Mouse (Mus musculus): Measurements from ENCODE around the gene Slc6a9. TPM values are rescaled to one million over a fixed set of nuclear protein-coding genes. Genes with fewer than 3 reads are reported as not detected.

The Slc6a9 gene
- total and polyA plus RNA-seq, 2 experiments = 11.0 to 51.0 TPM

DNA sequence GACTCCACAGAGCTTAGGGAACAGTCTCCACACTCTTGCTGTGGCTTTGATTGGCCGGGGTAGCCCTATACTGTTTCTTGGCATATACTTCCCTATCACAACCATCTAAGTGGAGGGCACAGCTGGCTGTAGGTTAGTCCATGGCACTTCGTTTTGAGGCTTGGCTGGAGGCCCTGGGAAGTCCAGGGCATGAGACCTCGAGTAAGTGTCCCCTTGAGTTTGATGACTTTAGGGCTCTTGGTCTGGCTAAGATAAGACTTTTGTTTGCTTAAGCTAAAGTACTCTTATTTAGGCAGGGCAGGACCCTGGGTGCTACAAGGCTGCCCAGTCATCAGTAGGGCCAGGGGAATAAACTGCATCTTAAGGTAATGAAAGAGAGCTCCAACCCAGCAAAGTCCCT, 63.8 kb downstream of the Slc6a9 start:
- Histone ChIP-seq H3K36me3 (ENCODE audit: control insufficient read depth, insufficient read depth, low read length) (peaks cover 19% of the 10 kb centered on the region), H3K4me1 (ENCODE audit: control insufficient read depth, insufficient read depth, low read length) (no peaks in the 10 kb centered on the region), H3K4me3 (ENCODE audit: insufficient read depth, low read depth, low read length) (no peak overlapping the region), H3K27me3 (ENCODE audit: control insufficient read depth, insufficient read depth, low read length) (no peaks in the 10 kb centered on the region), H3K27ac (replicated peaks; ENCODE audit: insufficient read depth, low read depth, low read length) (no peak overlapping the region), H3K9ac (ENCODE audit: low read depth, low read length) (no peak overlapping the region), H3K79me2 (ENCODE audit: control insufficient read depth, insufficient read depth, low read length) (no peaks in the 10 kb centered on the region)
- TF ChIP-seq CTCF (IDR thresholded peaks at IDR 0.05; ENCODE audit: low read depth, low read length) = no peak
- no peak for TF ChIP-seq POLR2A (IDR thresholded peaks at IDR 0.05; ENCODE audit: extremely low read depth, insufficient read depth, low read length)
- 62% methylated on average over 3 of the region's 3 CpGs for WGBS
- no peak for DNase-seq (ENCODE audit: extremely low read depth, low read depth, low spot score)

DNA sequence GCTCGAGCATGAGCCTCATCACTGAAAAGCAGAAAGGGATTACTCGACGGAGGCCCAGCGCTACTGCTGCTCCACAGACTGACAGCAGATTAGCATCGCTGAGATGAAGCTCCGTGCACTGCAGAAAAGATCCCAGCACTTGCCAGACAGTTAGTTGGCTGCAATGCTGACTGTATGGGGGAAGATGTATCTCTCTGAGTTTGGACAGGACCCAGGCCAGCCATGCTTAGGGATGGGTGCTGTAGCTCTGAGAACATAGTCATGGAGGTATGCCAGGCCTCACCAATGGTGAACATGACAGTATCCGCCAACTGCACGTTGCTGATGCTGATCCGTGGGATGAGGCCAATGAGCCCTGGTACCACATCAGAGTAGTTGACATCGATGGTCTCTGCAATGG, 69.8 kb downstream of the Slc6a9 start:
- Histone ChIP-seq H3K9ac (ENCODE audit: low read depth, low read length) (no peak overlapping the region), H3K27ac (replicated peaks; ENCODE audit: insufficient read depth, low read depth, low read length) (no peak overlapping the region), H3K36me3 (ENCODE audit: control insufficient read depth, insufficient read depth, low read length) (peaks cover 19% of the 10 kb centered on the region), H3K27me3 (ENCODE audit: control insufficient read depth, insufficient read depth, low read length) (no peaks in the 10 kb centered on the region), H3K4me3 (ENCODE audit: insufficient read depth, low read depth, low read length) (no peak overlapping the region), H3K4me1 (ENCODE audit: control insufficient read depth, insufficient read depth, low read length) (no peaks in the 10 kb centered on the region), H3K79me2 (ENCODE audit: control insufficient read depth, insufficient read depth, low read length) (no peaks in the 10 kb centered on the region)
- 95% methylated on average over 10 of the region's 10 CpGs for WGBS
- TF ChIP-seq POLR2A (IDR thresholded peaks at IDR 0.05; ENCODE audit: extremely low read depth, insufficient read depth, low read length) (no peak), CTCF (IDR thresholded peaks at IDR 0.05; ENCODE audit: low read depth, low read length) (no peak)
- no peak for DNase-seq (ENCODE audit: extremely low read depth, low read depth, low spot score)

DNA sequence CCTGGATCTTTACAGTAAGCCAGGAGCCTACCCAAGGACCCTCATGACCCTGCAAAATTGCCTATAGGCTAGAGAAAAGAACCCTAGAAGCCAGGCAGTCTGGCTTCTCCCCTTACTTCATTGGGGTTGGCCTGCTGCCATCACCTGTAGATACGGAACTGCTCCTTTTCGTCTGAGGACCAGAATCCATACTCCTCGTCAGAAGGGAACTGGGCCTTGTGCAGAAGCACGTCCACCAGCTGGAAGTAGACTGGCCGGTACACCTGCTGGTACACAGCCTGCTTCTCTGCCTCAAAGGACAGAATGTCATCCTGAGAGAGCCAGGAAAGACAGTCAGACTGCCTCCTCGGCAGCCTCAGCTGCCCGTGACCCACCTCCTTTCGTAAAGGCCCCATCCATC, 70.5 kb downstream of the Slc6a9 start:
- Histone ChIP-seq H3K79me2 (ENCODE audit: control insufficient read depth, insufficient read depth, low read length) (no peaks in the 10 kb centered on the region), H3K27me3 (ENCODE audit: control insufficient read depth, insufficient read depth, low read length) (no peaks in the 10 kb centered on the region), H3K36me3 (ENCODE audit: control insufficient read depth, insufficient read depth, low read length) (peaks cover 16% of the 10 kb centered on the region), H3K4me3 (ENCODE audit: insufficient read depth, low read depth, low read length) (no peak overlapping the region), H3K27ac (replicated peaks; ENCODE audit: insufficient read depth, low read depth, low read length) (no peak overlapping the region), H3K9ac (ENCODE audit: low read depth, low read length) (no peak overlapping the region), H3K4me1 (ENCODE audit: control insufficient read depth, insufficient read depth, low read length) (no peaks in the 10 kb centered on the region)
- 94% methylated on average over 8 of the region's 8 CpGs for WGBS
- no peak for DNase-seq (ENCODE audit: extremely low read depth, low read depth, low spot score)
- TF ChIP-seq CTCF (IDR thresholded peaks at IDR 0.05; ENCODE audit: low read depth, low read length) = no peak

DNA sequence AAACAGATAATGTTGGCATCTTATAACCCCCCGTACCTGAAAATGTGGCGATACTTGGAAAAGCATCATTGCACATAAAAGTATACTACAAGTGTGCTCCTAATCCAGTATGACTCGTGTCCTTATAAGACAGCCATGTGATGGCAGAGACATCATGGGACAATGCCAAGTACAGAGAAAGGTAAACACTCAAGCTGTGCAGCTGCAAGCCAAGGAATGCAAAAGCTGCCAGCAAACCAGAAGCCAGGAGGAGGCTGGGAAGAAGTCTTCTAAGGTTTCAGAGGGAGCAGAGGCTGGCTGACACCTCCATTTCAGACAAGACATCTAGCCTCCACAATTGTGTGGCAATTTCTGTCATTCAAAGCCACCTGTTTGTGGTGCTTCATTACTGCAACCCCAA, 71.9 kb downstream of the Slc6a9 start:
- no peaks in the 10 kb centered on the region for H3K4me1 ChIP-seq (ENCODE audit: control insufficient read depth, insufficient read depth, low read length)
- no peaks in the 10 kb centered on the region for H3K27me3 ChIP-seq (ENCODE audit: control insufficient read depth, insufficient read depth, low read length)
- no peaks in the 10 kb centered on the region for H3K79me2 ChIP-seq (ENCODE audit: control insufficient read depth, insufficient read depth, low read length)
- 76% methylated on average over 3 of the region's 3 CpGs for WGBS
- no peak overlapping the region for H3K27ac ChIP-seq (replicated peaks; ENCODE audit: insufficient read depth, low read depth, low read length)
- no peak for TF ChIP-seq CTCF (IDR thresholded peaks at IDR 0.05; ENCODE audit: low read depth, low read length)
- TF ChIP-seq POLR2A (IDR thresholded peaks at IDR 0.05; ENCODE audit: extremely low read depth, insufficient read depth, low read length) = no peak
- DNase-seq (ENCODE audit: extremely low read depth, low read depth, low spot score) = peak; percentile 46
- peaks cover 8% of the 10 kb centered on the region for H3K36me3 ChIP-seq (ENCODE audit: control insufficient read depth, insufficient read depth, low read length)
- no peak overlapping the region for H3K9ac ChIP-seq (ENCODE audit: low read depth, low read length)
- no peak overlapping the region for H3K4me3 ChIP-seq (ENCODE audit: insufficient read depth, low read depth, low read length)

DNA sequence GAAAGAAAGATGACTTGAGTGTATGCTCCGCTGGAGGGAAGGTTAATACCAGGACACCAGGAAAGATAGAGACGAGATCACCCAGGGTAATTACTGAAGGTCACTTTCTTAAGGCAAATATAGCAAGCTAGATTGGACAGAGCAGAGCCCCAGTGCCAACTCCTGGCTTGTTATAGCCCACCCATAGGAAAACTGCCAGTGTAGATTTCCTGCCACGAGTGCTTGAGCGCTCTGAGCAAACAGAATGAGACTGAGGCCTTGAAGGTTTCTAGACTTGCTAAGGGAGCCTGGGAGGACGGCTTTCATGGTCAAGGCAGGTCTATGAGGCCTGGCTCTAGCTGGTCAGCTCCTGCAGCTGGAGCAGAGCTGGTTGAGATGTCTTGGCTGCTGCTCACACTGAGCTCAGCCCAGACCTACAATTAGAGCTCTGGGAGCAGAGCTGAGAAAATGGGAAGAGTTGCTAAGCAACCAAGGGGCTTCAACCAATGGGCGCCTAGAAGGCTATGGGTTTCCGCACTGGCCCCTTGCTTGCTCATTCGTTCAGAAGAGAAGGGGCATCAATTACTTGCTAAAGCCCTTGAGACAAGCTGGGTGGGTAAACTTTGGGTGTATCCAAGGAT, 74.6 kb downstream of the Slc6a9 start:
- Histone ChIP-seq H3K4me3 (ENCODE audit: insufficient read depth, low read depth, low read length) (no peak overlapping the region), H3K27ac (replicated peaks; ENCODE audit: insufficient read depth, low read depth, low read length) (no peak overlapping the region), H3K9ac (ENCODE audit: low read depth, low read length) (no peak overlapping the region), H3K27me3 (ENCODE audit: control insufficient read depth, insufficient read depth, low read length) (no peaks in the 10 kb centered on the region), H3K36me3 (ENCODE audit: control insufficient read depth, insufficient read depth, low read length) (no peaks in the 10 kb centered on the region), H3K79me2 (ENCODE audit: control insufficient read depth, insufficient read depth, low read length) (peaks cover 3% of the 10 kb centered on the region; the same call in 1 of the 2 replicates), H3K4me1 (ENCODE audit: control insufficient read depth, insufficient read depth, low read length) (peaks cover 6% of the 10 kb centered on the region)
- DNase-seq (ENCODE audit: extremely low read depth, low read depth, low spot score) = no peak
- 82% methylated on average over 8 of the region's 8 CpGs for WGBS
- no peak for TF ChIP-seq POLR2A (IDR thresholded peaks at IDR 0.05; ENCODE audit: extremely low read depth, insufficient read depth, low read length)
- no peak for TF ChIP-seq CTCF (IDR thresholded peaks at IDR 0.05; ENCODE audit: low read depth, low read length)

DNA sequence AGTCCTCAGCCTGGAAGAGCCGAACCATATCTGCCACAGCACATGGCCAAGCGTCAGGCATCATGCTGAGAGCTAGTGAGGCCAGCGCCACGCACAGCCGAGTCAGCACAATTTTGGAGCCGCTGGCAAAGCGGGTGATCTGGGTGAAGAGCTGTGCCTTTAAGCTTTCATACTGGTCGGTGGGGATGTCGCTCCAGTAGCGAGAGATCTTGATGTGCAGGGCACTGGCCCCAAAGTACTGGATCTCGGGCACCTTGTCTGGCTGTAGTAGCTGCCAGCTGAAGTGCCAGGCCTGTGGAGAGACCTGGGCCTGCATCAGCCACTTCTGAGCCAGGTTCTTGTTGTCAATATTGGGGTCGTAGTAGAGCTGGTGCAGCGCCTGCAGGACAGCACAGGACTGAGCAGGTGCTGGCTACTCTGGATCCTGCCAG, 77.8 kb downstream of the Slc6a9 start:
- no peak for DNase-seq (ENCODE audit: extremely low read depth, low read depth, low spot score)

More for the DNA sequence above, 77.8 kb downstream of the Slc6a9 start:
- peaks cover 10% of the 10 kb centered on the region for H3K4me1 ChIP-seq (ENCODE audit: control insufficient read depth, insufficient read depth, low read length)
- H3K9ac ChIP-seq (ENCODE audit: low read depth, low read length) = no peak overlapping the region
- H3K27ac ChIP-seq (replicated peaks; ENCODE audit: insufficient read depth, low read depth, low read length) = no peak overlapping the region
- H3K36me3 ChIP-seq (ENCODE audit: control insufficient read depth, insufficient read depth, low read length) = no peaks in the 10 kb centered on the region
- WGBS = 96% methylated on average over 13 of the region's 13 CpGs
- H3K79me2 ChIP-seq (ENCODE audit: control insufficient read depth, insufficient read depth, low read length) = peaks cover 11% of the 10 kb centered on the region
- H3K4me3 ChIP-seq (ENCODE audit: insufficient read depth, low read depth, low read length) = no peak overlapping the region
- H3K27me3 ChIP-seq (ENCODE audit: control insufficient read depth, insufficient read depth, low read length) = no peaks in the 10 kb centered on the region
- TF ChIP-seq CTCF (IDR thresholded peaks at IDR 0.05; ENCODE audit: low read depth, low read length) (no peak), POLR2A (IDR thresholded peaks at IDR 0.05; ENCODE audit: extremely low read depth, insufficient read depth, low read length) (no peak)
